Mouse (Mus musculus) kidney, adult 2 months (tissue): ENCODE measurements at regions not wholly inside any gene's neighbourhood (a gene's known extent, or its start where the extent isn't known, plus 50 kb on each side); places are given as distances from the start of the nearest gene placed in this dataset.
A peak's percentile ranks its signal among the peaks of the same experiment; 100 is the strongest.

ENCODE experiments used
- DNase-seq: peaks from one replicate; pipeline ENCODE4 v3.0.0; 2021
- H3K27ac ChIP-seq: fragments of 200-500 bp; 2 replicates; pipeline ENCODE4 v1.5.1; 2012; ENCODE audit warnings: low read depth, low read length, control low read depth, inconsistent platforms; ENCODE audit not compliant: insufficient read depth
- H3K27me3 ChIP-seq: fragments of 200-500 bp; replicated peaks from 2 replicates; pipeline ENCODE4 v1.6.1; 2012; ENCODE audit warnings: mild to moderate bottlenecking, moderate library complexity, low read length, inconsistent platforms; ENCODE audit not compliant: control insufficient read depth, insufficient read depth
- H3K36me3 ChIP-seq: fragments of 200-500 bp; 2 replicates; pipeline ENCODE4 v1.6.1; 2012; ENCODE audit warnings: mild to moderate bottlenecking, moderate library complexity, low read length, inconsistent platforms; ENCODE audit not compliant: control insufficient read depth, insufficient read depth
- H3K4me1 ChIP-seq: fragments of 200-500 bp; 2 replicates; pipeline ENCODE4 v1.6.1; 2011; ENCODE audit warnings: low read length; ENCODE audit not compliant: control insufficient read depth, insufficient read depth
- H3K4me3 ChIP-seq: fragments of 200-500 bp; 2 replicates; pipeline ENCODE4 v1.5.1; 2011; ENCODE audit warnings: mild to moderate bottlenecking, low read depth, low read length, control low read depth; ENCODE audit not compliant: insufficient read depth
- CTCF ChIP-seq: fragments of 200-500 bp; conservative IDR thresholded peaks from 2 replicates; pipeline ENCODE4 v1.5.1; 2011; ENCODE audit warnings: low read depth, mild to moderate bottlenecking, control low read depth, low read length, moderate library complexity, mixed read lengths; ENCODE audit not compliant: insufficient read depth, insufficient read length
- POLR2A ChIP-seq: fragments of 200-500 bp; IDR thresholded peaks from one replicate; pipeline ENCODE4 v1.6.1; 2011; ENCODE audit warnings: low read depth, low read length, control low read depth
- WGBS: fragments of 180-500 bp; shearing (Covaris S2); methylation state at CpG from one replicate; pipeline ENCODE4 v1.1.7; 2018; 5-methylcytosine and 5-hydroxymethylcytosine counted together

DNA sequence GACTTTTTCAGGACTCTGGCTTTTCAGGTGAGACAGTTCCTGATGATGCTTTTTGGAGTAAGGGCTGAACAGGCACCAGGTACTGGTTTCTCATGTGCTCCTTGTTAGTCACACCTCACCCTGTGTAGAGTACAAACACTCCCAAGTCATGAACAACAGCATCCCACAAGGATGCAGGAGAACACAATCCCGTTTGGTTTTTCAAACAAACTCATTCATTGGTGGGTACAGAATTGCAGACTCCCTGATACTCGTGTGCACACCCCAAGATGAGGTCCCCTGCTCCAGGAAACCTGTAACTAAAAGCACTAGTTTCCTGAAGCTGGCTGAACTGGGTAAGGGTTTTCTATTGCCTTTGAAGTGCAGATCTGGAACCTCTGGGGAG, 81.5 kb downstream of the Vcpkmt start:
- no peak overlapping the region for H3K4me3 ChIP-seq
- 37% methylated on average over 2 of the region's 2 CpGs for WGBS
- no peak for TF ChIP-seq POLR2A
- TF ChIP-seq CTCF, result no peak
- no peak for DNase-seq
- H3K36me3 ChIP-seq, result no peaks in the 10 kb centered on the region
- H3K27ac ChIP-seq, result peak overlapping the region; percentile 90
- H3K4me1 ChIP-seq, result peaks cover 8% of the 10 kb centered on the region; the same call in 1 of the 2 replicates
- H3K27me3 ChIP-seq, result no peaks in the 10 kb centered on the region

DNA sequence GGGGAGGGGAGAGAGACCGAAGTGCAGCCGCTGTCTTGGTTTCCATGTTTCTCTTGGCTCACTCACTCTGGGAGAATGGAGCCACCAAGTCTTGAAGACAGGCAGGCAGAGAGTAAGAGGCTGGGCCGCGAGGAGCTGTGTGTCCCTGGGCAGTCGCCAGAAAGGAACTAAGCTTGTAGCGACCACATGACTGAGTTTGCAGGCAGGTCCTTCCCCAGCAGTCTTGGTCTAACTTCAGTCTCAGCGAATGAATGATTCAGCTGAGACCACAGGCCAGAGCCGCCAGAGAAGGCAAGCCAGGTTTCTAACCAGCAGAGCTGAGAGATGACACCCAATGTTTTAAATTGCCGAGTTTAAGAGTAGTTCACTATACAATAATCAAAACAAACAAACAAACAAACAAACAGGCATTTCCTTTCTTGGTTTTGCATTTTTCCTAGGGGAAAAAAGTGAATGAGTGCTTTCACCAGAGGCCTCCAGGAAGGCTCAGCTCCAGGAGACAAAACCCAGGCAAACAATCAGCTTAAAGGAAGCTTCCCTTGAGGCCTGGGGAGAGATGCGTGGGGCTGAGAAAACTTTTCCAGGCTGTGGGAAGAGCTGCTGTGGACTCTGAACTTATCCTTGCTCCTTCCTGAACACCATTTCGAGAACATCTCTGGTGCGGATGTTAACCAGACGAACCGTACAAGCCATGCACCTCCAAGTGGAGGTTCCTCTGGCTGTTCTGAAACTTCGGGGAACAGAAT, 82.1 kb downstream of the Vcpkmt start:
- no peaks in the 10 kb centered on the region for H3K36me3 ChIP-seq
- H3K27me3 ChIP-seq, result no peaks in the 10 kb centered on the region
- 65% methylated on average over 15 of the region's 15 CpGs for WGBS
- peaks cover 8% of the 10 kb centered on the region; the same call in 1 of the 2 replicates for H3K4me1 ChIP-seq
- H3K4me3 ChIP-seq, result no peak overlapping the region
- peak overlapping the region; percentile 90 for H3K27ac ChIP-seq
- peak; percentile 74 for DNase-seq
- no peak for TF ChIP-seq POLR2A
- no peak for TF ChIP-seq CTCF

DNA sequence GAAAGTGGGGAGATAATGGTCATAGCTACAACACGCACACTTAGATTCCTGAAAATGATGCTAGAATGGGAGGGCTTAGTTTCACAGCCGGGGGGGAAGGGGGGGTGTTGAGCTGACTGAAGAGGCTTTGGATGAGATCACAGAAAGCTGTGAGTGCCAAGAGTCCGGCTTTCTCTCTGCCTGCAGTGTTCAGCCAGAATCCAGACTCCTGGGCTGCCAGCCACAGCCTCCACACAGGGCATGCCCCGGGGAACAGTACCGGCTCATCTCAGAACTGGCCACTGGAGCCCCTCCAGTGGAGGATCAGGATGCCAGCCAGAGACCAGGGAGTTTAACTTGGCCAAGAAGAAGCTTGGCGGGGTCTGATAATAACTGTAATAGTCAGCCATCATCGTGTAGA, 85.7 kb downstream of the Vcpkmt start:
- no peak for TF ChIP-seq POLR2A
- TF ChIP-seq CTCF, result no peak
- H3K27ac ChIP-seq, result no peak overlapping the region

DNA sequence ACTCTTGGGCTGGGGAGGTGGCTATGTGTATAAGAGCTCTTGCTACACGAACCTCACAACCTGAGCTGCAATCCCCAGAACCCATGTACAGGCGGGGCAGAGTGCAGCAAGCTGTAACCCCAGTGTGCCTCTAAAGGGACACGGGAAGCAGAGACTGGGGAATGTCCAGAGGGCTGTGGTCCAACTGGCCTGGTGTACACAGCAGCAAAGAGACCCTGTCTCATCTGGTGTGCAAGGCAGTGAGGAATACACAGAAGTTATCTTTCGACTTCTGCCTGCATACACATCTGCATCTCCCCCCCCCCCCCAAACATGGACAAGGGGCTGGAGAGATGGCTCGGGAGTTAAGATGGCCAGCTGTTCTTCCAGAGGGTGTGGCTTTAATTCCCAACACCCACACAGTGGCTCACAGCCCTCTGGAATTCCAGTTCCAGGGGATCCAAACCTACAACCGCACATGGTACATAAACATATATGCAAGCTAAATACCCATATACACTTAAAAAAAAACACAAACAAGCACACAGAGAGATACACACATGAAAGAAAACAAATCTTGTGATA, 86.4 kb downstream of the Vcpkmt start:
- Histone ChIP-seq H3K4me1 (0 out of 2 replicates have a peak, but pooled peaks cover 2% of the 10 kb centered on the region), H3K27ac (no peak overlapping the region), H3K4me3 (no peak overlapping the region), H3K27me3 (no peaks in the 10 kb centered on the region), H3K36me3 (no peaks in the 10 kb centered on the region)
- TF ChIP-seq CTCF, result no peak
- TF ChIP-seq POLR2A, result no peak
- 78% methylated on average over 6 of the region's 6 CpGs for WGBS
- no peak for DNase-seq

More for the DNA sequence above, 85.7 kb downstream of the Vcpkmt start:
- no peak overlapping the region for H3K4me3 ChIP-seq
- 0 out of 2 replicates have a peak, but pooled peaks cover 2% of the 10 kb centered on the region for H3K4me1 ChIP-seq
- WGBS, result 75% methylated on average over 7 of the region's 7 CpGs
- DNase-seq, result no peak
- no peaks in the 10 kb centered on the region for H3K27me3 ChIP-seq
- H3K36me3 ChIP-seq, result no peaks in the 10 kb centered on the region

- 85% methylated on average over 5 of the region's 5 CpGs for WGBS
- Histone ChIP-seq H3K27me3 (no peaks in the 10 kb centered on the region), H3K4me1 (0 out of 2 replicates have a peak, but pooled peaks cover 2% of the 10 kb centered on the region), H3K27ac (no peak overlapping the region), H3K4me3 (no peak overlapping the region), H3K36me3 (no peaks in the 10 kb centered on the region)
- no peak for DNase-seq
- no peak for TF ChIP-seq CTCF
- TF ChIP-seq POLR2A, result no peak
Measured at GRCm38 (mm10) chr12:69495776-69496175, 87.1 kb downstream of the Vcpkmt start.

DNA sequence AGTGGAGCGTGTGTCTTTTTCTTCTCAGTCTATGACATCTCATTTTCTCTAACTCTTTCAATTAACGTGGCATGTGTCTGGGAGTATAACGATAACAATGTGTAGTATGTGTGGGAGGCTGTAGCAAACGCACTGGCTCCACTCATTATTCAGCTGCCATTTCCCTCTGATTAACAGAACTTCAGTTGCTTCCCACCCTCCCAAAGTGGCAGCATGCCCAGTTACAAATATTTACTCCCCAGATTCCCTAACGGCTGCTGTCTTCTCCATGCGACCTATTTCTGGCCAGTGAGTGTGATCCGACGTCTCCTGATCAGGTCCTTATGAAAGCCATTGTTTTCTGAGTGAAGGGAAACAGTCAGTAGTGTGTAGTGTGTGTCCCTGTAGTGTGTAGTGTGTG, 88.2 kb downstream of the Vcpkmt start:
- H3K36me3 ChIP-seq, result no peaks in the 10 kb centered on the region
- H3K27me3 ChIP-seq, result no peaks in the 10 kb centered on the region
- TF ChIP-seq POLR2A, result no peak
- TF ChIP-seq CTCF, result no peak
- no peaks in the 10 kb centered on the region for H3K4me1 ChIP-seq
- 55% methylated on average over 8 of the region's 8 CpGs for WGBS
- no peak overlapping the region for H3K4me3 ChIP-seq
- H3K27ac ChIP-seq, result no peak overlapping the region
- no peak for DNase-seq

DNA sequence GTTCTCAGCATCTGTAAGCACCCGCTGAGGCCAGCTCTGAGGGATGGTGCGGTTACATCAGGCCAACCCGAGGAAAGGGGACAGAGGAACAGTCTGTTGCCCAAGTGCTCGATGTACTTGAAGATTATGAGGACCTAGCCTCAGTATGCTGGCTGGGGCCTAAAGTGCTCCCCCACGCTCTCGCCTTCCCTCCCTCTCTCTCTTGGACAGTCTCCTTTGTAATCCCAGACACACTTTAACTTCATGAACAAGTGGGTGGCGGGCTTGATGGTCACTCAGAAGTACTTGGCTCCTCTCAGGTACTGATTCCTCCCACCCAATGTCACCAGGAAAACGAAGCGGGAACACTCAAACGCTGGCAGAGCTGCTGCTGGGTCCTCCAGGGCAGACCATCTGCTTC, 93.1 kb downstream of the Vcpkmt start:
- H3K4me1 ChIP-seq, result peaks cover 3% of the 10 kb centered on the region; the same call in 1 of the 2 replicates
- 92% methylated on average over 10 of the region's 10 CpGs for WGBS
- no peak overlapping the region for H3K4me3 ChIP-seq

DNA sequence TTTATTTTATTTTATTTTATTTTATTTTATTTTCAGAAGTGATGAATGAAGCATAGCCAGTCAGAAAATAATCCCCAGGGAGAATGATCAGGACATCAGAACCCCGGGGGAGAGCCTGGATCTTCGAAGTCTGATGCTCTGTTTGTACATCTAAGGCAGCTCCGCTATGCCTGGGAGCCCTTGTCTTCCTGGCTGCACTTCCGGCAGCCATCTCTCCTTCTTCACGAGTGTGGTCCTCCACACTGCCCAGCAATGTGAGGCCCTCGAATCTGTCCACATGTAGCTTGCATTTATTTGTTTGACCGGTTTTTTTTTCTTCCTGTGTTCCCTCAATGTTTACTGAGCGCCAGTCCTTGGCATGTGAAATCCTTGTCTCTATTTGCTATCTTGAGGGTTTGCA, 95.9 kb downstream of the Vcpkmt start:
- TF ChIP-seq POLR2A, result no peak
- no peak for TF ChIP-seq CTCF
- no peak overlapping the region for H3K27ac ChIP-seq
- no peaks in the 10 kb centered on the region for H3K27me3 ChIP-seq
- peaks cover 3% of the 10 kb centered on the region; the same call in 1 of the 2 replicates for H3K4me1 ChIP-seq
- no peak overlapping the region for H3K4me3 ChIP-seq
- H3K36me3 ChIP-seq, result no peaks in the 10 kb centered on the region
- no peak for DNase-seq
- WGBS, result 72% methylated on average over 8 of the region's 8 CpGs

More for the DNA sequence above, 93.1 kb downstream of the Vcpkmt start:
- no peaks in the 10 kb centered on the region for H3K36me3 ChIP-seq
- no peaks in the 10 kb centered on the region for H3K27me3 ChIP-seq
- TF ChIP-seq CTCF, result no peak
- TF ChIP-seq POLR2A, result no peak
- no peak overlapping the region for H3K27ac ChIP-seq
- no peak for DNase-seq
